Mouse (Mus musculus) heart, adult 2 months (tissue): Measurements from ENCODE around the gene Prrg4.

Source experiments
- CTCF ChIP-seq: fragments of 200-600 bp; IDR thresholded peaks from 2 replicates; pipeline ENCODE4 v1.8.1; 2022; ENCODE audit warnings: antibody characterized with exemption, mild to moderate bottlenecking, moderate library complexity
- EP300 ChIP-seq: fragments of 200-500 bp; IDR thresholded peaks from 2 replicates; pipeline ENCODE4 v1.6.1; 2011; ENCODE audit warnings: low read depth, low read length, control low read depth; ENCODE audit not compliant: insufficient read depth
- POLR2A ChIP-seq: fragments of 200-500 bp; IDR thresholded peaks from 2 replicates; pipeline ENCODE4 v1.6.1; 2011; ENCODE audit warnings: mild to moderate bottlenecking, low read depth, low read length, control low read depth; ENCODE audit not compliant: insufficient read depth

DNA sequence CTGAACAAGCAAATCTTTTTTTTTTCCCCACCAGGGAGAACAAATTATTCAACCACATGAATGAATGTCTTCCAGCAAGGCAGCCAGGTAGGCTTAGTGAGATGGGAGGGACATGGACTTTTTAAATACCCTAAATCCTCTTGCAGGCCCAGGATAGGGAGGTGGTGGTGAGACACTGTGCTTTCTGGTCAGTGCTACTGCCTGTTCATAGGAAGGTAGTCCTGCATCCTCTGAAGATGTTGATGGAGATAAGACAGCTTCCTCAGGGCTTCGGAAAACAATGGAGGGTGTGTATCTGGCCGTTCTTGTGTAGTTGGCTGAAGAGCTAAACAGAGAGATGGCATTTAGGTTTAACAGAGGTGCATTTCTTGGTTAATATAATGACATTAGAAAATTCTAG lies 17.2 kb downstream of the Prrg4 start:
- TF ChIP-seq EP300 (0 out of 2 replicates have a peak, but pooled peaks have one; percentile 18), POLR2A (no peak; the same call in 1 of the 2 replicates), CTCF (no peak)
